Mouse (Mus musculus): Measurements from ENCODE around the gene Itgal.
A peak's percentile ranks its signal among the peaks of the same experiment; 100 is the strongest.

- no peak for TF ChIP-seq SMC3 (IDR thresholded peaks at IDR 0.05; ENCODE audit: low read depth, low read length)
- TF ChIP-seq ZMIZ1 (IDR thresholded peaks at IDR 0.05; ENCODE audit: low read depth, low read length): 0 out of 2 replicates have a peak, but pooled peaks have one; percentile 34
- no peak for TF ChIP-seq POLR2AphosphoS2 (IDR thresholded peaks at IDR 0.05; ENCODE audit: low read length)
- no peak for TF ChIP-seq MXI1 (IDR thresholded peaks at IDR 0.05; ENCODE audit: low read depth, low read length)
- no peak for TF ChIP-seq TBP (IDR thresholded peaks at IDR 0.05; ENCODE audit: low read depth, low read length)
- TF ChIP-seq CTCF (IDR thresholded peaks at IDR 0.05 in 2 of 3, conservative IDR thresholded peaks at IDR 0.05 in 1 of 3; ENCODE audit: control insufficient read depth in 1 of 3, insufficient read depth in 1 of 3, low read depth in 2 of 3, low read length in 3 of 3, poor library complexity in 1 of 3, severe bottlenecking in 1 of 3): no peak
- TF ChIP-seq E2F4 (IDR thresholded peaks at IDR 0.05; ENCODE audit: borderline replicate concordance, low read depth, low read length): no peak
- TF ChIP-seq TCF12 (IDR thresholded peaks at IDR 0.05; ENCODE audit: low read depth, low read length): no peak
Observed at GRCm38 (mm10) chr7:127256518-127256917, 39.5 kb upstream of the Itgal start.

Data from MEL (cell line).